Mouse (Mus musculus) thymus, postnatal 25 days (tissue): ENCODE measurements around the gene Dact1.
A peak's percentile ranks its signal among the peaks of the same experiment; 100 is the strongest.

Source experiments
- DNase-seq: peaks from one replicate; pipeline ENCODE4 v3.0.0; 2022

Gene Dact1

DNA sequence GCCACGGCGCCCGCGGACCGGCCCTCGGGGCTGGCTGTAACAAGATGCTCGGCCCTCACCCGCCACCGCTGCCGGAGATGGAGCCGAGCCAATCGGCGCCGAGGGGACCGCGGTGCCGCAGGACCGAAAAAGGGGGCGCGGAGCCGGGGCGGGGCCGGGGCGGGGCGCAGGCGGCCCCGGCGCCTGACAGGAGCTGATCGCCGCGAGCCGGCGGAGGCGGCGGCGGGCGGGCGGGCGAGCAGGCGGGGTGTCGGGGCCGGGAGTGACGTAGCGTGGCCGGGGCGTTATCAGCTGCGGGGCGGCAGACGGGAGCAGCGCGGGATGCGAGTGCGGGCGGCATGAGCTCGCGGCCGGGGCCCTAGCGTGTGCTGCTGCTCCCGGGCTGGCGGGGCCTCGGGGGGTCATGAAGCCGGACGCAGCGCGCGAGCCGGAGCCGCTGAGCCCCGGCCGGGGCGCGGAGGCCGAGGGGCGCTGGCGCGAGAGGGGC, at the start of gene Dact1:
TSS of gene Dact1 (plus strand) at position 304 of the 487 bp plus-strand sequence.
- DNase-seq: peak; percentile 59

DNA sequence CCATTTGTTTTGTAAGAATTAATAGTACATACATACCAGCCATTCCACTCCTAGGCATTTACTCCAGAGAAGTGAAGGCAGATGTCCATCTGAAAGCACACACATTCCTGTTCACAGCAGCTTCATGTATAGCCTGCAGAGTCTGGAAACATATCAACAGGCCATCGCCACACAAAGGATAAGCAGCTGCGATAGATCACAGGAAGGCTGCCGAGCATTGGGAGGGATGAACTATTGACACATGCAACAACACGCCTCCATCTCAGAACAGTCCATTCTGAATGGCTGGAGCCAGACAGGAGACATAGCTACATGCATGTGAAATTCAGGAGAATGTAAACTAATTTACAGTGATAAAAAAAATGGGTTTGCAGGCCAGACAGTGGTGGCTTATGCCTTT, 45.5 kb upstream of the Dact1 start:
- no peak for DNase-seq

DNA sequence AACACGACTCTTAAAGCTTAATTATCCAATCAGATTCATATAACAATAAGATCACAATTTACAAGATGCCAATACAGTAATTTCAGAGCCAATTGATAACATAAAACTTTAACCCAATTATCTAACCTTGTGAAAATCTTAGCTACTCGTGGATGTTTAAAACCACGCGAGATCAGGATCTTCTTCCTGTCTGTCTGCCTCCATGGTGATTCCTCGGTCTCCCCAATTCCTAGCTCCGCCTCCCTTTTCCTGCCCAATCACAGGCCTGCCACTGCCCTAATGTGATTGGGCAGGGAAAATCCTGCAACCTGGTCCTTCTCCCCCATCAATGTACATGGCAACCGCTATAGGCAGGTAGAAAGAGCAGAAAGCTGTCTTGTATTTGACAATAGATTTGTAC, 40.3 kb upstream of the Dact1 start:
- no peak for DNase-seq

DNA sequence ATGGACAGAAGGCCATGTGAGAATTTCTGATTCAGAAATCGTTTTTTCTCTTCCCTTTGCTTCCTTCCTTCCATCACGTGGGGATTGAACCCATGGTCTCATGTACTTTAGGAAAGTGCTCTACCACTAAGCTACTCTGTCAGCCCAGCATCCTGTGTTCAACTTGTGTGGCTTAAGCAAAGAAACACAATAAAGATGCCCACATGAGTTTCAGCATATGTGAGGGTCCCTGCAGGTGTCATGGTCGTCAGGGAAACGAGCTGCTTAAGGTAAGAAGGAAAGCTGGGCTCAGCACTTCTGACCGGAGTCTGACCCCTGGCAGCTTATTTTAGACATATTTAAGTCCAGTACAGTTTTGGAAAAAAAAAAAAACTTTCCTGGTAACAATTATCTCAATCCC, 38.6 kb upstream of the Dact1 start:
- no peak for DNase-seq

DNA sequence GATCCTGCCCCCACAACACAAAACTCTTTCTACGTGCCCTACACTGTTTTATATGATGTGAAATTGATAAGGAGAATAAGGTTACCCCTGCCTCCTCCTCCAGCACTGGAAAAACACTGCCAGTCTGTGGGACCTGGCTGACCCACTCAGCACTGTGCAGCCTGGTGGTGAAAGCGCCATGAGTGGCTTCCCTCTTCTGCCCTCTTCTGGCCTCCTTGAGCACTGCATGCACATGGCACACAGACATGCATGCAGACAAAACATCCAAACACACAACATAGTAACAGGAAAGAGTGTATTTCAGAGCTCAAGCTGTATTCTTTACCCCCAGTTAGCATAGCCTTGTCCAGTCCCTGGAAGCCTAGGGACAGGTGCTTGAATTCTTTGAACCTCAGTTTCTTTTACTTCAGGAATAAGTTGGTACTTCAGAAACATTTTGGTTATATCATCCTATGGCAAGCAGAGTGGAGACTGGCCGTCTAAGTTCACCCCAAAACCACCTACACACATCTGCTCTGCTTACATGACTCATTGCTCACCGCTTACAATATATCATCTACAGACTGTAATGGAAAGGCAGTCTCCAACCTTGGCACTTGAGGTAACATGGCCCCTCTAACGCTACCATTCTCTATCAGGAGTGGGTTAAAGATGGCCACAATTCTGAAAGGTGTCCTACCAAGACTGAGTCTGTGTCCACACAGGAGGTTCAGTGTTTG, 35.0 kb upstream of the Dact1 start:
- peak; percentile 49 for DNase-seq

DNA sequence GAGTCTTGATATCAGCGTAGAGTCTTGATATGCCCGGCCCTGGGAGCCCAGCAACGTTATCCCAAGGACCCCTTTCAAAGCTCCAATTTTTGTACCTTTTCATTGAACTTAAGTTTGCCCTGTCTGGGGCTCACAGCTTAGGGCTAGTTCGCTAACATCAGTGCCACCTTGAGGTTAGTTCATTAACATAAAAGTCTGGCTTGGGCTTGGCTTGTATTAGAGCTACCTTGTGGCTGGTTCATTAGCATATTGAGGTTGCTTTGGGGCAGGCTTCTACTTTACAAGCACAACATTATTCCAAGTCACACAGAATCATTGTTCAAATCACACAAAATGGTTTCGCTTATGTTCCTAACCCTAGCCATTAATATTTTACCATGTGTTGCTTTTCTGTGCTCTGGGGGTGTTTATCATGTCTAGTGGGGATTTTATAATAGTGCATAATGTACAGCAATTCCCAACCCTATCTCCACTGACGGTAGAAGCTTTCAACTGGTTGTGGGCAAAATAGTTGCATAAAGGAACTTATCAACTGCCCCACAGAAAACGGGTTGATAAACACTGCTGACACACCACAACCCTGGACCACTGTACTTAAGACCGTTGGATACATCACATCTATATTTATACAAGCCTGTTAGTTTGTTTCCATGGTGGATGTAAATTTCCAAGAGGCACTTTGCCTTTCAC, 33.6 kb upstream of the Dact1 start:
- no peak for DNase-seq

DNA sequence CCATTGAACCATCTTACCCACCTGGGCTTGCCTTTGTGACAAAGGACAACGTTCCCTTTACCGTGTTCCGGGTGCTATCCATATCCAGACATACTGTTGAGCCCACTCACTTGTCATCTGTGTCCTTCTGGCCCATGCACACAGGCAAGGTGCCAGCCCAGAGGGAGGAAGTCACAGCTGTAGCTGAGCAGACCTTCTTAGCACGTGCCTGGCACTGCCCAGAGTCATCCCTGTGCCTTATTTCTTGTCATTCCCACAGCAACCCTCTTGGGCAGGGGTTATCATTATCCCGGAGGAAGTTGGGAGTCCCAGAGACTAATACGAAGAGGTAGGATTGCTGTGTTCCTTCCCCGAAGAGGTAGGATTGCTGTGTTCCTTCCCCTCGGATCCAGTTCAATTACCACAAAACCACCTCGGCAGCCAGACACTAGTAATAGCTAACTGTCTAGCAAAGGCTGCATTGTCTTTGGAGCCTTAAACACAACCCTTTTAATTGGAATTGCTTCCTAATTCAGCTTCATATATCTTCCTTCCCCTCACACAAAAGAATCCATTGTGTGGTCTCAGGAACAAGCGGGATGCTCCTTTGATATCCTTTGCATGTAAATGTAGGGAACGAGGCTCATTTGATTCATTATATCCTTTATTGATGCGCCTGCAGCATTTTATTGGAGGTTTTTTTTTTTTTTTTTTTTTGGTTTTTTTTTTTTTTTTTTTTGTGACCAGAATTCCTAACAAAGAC, 30.0 kb upstream of the Dact1 start:
- DNase-seq: no peak

DNA sequence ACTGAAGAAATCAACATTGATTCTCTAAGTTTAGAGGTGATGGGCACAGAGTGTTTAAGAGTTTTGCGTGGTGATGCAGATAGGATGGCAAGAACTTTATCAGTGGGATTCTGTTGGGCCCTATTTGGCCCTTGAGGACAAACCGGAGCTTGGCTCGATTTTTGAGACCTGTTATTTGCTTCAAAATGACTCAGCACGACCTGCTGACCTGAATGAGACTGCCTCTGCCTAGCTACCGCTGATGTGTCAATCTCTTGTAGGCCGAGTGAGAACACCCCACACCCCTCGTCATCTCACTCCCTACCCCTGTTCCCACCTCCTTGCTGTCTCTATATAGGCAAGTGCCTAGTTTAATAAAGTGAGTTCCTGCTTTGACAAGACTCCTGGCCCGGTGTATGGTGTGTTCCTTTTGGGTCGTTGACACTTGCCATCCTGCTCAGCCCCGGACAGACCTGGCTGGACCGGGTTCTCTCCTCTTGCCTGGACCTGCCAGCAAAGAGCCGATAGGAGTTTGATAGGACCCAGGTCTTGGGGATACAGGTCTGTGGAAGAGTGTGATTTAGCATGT, 28.4 kb upstream of the Dact1 start:
- DNase-seq: no peak

DNA sequence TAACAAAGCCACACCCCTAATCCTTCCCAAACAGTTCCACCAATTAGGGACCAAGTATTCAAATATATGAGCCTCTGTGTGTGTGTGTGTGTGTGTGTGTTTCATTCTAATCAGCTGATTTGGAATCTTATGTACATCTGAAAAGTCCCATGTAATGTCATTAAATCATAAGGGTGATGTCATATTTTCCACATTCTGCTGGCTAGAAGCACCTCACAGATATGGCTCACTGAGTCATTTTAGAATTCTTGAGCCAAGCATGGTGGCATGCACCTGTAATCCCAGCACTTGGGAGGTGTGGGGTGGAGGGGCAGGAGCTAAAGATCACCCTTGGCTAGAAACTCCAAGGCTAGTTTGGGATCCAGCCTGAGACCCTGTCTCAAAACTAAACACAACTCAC, 24.3 kb upstream of the Dact1 start:
- DNase-seq: no peak

DNA sequence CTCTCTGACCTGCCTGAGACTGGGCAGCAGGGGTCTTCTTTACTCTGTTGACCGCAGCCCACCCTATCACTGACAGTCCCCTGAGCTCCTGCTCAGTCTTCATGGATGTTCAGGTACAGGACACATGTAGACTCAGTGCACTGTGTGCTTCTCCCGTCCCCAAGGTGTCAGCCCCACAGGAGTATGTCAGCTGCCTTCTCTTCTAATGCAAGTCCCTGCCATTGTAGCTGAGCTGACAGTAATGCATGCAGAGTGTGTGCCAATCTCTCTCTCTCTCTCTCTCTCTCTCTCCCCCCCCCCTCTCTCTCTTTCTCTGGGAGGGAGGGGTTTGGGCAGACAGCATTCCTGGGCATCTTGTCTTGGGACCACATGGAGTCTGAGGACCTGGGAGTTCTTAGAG, 19.2 kb upstream of the Dact1 start:
- no peak for DNase-seq

DNA sequence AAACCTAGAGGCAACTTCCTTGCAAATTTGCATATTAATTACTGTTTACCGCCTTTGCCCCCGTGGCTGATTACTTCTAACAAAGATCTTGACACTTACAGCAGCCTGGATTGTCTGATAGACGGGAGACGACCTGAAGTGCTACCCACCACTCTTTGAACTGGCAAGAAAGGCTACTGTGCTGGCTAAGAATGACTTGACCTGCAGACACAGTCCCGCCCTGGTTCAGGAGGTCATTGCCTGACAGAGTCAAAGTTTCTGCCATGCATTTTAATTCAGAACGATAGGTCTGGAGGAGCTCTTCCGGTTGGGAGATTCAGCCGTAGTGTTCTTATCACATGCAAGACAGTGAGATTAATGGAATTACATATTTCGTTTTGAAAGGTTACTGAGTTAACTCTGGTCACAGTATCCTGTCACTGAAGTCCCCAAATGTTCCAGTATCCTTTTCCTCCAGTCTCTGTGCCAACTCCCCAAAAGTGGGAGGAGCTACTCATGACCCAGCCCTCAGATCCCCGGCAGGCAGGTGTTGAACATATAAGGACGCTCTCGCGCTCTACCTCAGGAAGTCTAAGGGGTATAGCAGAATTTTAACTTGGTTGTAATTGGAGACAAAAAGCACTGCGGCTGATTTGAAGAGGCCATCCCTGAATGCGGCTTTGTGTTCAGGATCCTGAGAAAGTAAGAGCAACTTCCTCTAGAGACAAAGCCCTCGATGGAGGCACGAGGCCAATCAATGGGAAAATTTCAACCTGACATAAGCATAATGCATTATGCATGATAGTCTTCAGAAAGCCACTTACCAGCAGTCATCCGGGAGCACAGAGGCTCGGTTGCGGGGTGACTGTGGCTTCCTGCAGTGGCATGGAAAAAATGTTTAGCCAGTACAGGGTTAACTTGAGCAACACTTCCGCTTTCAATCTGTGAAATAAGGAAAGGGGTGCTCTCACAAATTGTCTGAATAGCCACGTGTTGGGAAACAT, 15.4 kb upstream of the Dact1 start:
- peak; percentile 32 for DNase-seq

DNA sequence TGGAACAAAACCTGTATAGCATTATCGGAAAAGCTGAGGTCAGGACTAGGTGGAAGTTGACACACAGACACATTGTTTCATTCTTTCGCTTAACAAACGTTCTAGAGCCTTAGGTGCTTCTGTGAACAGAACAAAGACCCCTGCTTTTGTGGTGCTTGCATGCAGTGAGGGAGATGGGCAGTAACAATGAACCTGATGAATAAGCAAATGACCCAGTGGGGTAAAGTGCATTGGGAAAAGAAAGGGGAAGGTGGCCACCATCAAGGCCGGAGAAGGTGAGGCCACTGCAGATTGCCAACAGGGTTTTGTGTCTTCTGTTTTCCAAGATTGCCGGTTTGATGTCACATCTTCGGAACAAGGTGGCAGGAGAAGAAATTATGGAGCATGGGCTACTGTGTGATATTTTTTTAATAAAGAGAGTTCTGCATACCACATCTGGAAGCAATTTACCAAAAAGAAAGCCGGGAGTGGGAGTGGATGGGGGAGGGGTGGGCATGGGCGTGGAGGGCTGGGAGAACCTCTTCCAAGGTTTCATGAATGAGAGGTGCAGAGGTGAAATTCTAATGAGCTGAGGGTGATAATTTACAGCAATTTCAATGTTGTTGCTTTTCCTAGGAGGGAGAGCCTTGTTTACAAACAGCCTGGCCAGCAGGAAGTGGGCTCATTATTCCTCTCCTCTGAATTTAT, 12.7 kb upstream of the Dact1 start:
- DNase-seq: no peak

DNA sequence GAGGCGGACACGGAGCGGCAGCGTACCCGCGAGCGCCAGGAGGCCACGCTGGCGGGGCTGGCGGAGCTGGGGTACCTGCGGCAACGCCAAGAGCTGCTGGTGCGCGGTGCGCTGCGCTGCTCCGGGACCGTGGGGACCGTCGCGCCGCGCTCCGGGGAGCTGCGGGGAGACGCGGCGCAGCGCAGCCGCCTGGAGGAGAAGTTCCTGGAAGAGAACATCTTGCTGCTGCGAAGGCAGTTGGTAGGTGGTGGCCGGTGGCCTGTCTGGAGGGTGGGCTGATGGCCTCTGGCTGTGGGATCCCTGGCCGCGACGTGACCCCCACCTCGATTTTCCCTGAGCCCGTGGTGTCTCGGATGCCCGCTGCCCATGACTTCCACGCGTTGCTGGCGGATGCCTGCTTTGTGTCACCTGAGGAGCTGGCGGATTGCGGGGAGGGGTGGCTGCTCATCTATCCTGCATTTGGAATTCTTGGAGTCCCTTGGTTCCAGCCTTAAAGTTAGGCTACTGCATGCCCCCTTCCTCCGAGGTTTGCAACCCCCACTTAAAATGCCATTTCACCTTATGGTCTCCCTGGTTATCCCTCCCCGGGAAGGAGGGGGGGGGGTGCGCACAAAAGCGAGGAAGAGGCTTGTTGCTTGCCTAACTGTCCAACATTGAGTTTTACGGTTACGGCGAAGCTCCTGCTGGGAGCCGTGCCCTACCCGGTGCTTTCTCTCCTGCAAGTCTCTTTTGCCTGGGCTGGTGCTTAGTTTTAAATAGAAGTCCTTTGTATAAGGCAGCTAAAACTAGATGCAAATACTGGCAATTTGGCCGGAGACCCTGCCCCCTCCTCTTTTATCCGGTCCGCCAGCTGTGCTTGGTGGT, 616 bp downstream of the Dact1 start:
- DNase-seq: peak; percentile 8

DNA sequence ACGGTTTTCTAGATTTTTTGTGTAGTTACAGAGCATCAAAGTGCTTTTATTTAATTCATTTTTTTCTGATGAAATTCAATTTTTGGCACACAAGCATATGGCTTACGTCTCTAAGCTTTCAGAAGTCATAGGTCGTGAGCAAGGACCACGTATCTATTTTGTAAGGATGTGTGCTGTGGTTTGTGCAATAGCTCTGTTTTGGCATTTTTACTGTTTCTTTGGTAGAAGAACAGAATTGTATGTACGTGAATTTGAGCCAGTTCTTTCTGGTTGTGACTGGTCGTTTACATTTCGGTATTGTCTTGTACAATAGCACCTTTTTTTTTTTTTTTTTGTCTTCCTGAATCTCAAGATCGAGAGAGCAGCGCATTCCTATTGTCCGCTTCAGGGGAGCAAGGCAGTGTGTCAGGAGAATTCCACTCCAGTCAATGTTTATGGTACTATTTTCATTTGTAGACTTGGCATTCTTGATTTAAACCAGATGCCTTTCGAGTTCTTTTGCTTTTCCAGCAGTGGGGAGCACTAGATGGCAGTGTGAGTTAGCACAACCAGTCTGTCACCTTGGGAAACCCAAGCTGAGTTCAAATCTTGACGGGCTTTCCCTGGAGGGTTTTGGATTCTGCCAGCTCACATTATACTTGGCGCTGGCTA, 1.7 kb downstream of the Dact1 start:
- DNase-seq: no peak

DNA sequence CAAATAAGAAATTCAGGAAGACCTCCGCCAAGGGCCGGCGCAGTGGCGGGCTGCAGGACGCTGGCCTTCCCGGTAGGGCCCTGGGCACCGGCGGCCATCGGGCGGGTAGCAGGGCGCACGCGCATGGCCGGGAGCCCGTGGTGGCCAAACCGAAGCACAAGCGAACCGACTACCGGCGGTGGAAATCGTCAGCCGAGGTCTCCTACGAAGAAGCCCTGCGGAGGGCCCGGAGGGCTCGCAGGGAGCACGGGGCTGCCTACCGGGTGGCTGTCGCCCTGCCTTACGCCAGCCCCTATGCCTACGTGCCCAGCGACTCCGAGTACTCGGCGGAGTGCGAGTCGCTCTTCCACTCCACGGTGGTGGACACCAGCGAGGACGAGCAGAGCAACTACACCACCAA, 8.6 kb downstream of the Dact1 start:
- no peak for DNase-seq

DNA sequence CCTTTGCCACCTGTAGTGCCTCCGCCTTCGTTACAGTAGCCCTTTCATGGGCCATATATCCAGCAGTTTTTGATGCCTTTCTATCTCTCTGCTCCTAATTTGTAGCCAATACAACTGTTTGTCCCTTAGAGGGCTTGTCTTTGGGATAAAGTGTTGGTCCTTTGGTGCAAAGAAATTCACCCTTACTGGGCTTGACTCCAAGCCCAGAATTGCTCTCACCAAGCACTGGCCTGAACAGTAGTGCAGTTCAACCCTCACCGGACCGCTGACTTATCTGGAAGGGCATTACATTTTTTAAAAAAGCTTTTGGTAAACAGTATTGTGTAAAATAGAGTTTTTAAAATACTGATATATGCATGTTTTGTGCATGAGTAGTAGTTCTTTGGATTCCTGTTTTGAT, 9.9 kb downstream of the Dact1 start:
- DNase-seq: no peak

DNA sequence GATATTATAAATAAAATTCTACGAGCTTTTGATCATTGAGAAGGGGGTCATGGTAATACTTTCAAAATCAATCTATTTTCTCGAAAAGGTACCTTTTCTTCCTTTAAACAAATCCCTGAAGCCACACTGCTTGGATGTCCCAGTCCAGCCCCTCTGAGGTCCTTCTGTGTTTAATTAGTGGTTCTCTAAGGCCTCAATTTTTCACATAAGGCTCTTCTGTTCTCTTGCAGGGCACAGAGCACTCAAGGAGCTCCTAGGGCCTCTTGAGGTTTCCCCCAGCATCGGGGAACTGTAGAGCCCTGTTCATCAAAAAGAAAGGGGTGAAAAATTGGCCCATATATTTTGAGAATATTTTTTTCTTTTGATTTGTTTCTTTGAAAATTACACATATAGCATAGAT, 23.0 kb downstream of the Dact1 start:
- no peak for DNase-seq

DNA sequence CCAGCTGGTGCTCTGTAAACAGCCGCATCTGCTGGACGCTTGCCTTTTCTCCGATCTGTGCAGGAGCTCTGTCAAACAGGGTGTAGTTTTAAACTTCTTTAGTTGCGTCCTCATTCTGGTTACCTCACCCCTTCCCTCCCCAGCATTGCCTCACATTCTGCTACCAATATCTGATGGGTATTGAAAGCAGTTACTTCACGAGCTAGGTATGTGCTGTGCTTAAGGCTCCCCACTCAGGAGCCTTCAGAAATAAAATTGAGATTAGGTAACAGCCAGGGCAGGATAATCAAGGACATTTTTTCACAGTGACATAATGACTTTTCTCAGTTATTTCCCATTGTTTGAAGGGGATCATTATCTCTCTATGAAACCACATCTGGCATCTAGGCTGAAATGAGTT, 23.9 kb downstream of the Dact1 start:
- DNase-seq: no peak

DNA sequence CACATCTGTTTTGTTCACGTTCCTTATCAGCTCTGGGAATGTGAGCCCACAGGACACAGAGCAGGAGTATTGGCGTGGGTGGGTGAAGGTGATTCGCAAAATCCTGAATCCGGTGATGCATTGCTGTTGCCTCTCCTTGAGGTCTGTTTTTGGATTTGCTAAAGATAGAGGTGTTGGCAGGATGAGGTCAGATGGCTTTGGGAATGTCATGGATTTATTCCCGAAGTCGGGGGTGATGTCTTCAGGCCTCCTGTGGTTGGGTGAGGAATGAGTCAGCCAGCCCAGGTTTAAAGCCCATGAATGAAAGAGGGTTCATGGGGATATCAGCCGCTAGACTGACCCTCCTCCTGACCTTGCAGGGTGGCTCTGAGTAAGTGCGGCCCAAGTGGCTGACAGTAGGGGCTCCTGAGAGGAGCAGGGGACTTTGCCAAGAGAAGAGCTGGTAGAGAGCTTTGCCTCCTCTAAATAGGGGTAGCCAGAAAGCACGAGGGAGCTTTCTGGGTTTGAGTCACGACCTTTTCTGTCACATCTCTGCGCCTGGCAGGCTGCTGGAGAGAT, 27.4 kb downstream of the Dact1 start:
- no peak for DNase-seq
